Mouse (Mus musculus) heart, embryonic 11.5 days (tissue): ENCODE measurements around the gene Gpr137c. TPM values are rescaled to one million over a fixed set of nuclear protein-coding genes. Genes with fewer than 3 reads are reported as not detected.

ENCODE experiments used
- ATAC-seq: fragments of 200-750 bp; cut with Nextera tagmentation; replicated peaks from 2 replicates; pipeline ENCODE4 v1.8.0; 2017; ENCODE audit warnings: moderate library complexity; ENCODE audit not compliant: insufficient number of reproducible peaks, low FRiP score, low TSS enrichment
- H3K27ac ChIP-seq: fragments of 300-500 bp; sonication (generic); 2 replicates; pipeline ENCODE4 v1.5.1; 2014; ENCODE audit warnings: mild to moderate bottlenecking, low read depth, low read length
- H3K27me3 ChIP-seq: fragments of 300-500 bp; sonication (generic); 2 replicates; pipeline ENCODE4 v1.6.1; 2014; ENCODE audit warnings: mild to moderate bottlenecking, low read length, mixed read lengths; ENCODE audit not compliant: control insufficient read depth, insufficient read depth
- H3K36me3 ChIP-seq: fragments of 300-500 bp; sonication (generic); 2 replicates; pipeline ENCODE4 v1.6.1; 2014; ENCODE audit warnings: mild to moderate bottlenecking, low read length, moderate library complexity, mixed read lengths; ENCODE audit not compliant: control insufficient read depth, insufficient read depth
- H3K4me1 ChIP-seq: fragments of 300-500 bp; sonication (generic); 2 replicates; pipeline ENCODE4 v1.6.1; 2014; ENCODE audit warnings: low read length; ENCODE audit not compliant: control insufficient read depth, insufficient read depth
- H3K4me2 ChIP-seq: fragments of 300-500 bp; sonication (generic); 2 replicates; pipeline ENCODE4 v1.6.1; 2014; ENCODE audit warnings: mild to moderate bottlenecking, moderate library complexity
- H3K4me3 ChIP-seq: fragments of 300-500 bp; sonication (generic); 2 replicates; pipeline ENCODE4 v1.5.1; 2014; ENCODE audit warnings: low read depth, low read length
- H3K9ac ChIP-seq: fragments of 300-500 bp; sonication (generic); 2 replicates; pipeline ENCODE4 v1.6.1; 2014; ENCODE audit warnings: mild to moderate bottlenecking, low read depth, low read length, moderate library complexity
- H3K9me3 ChIP-seq: fragments of 300-500 bp; sonication (generic); replicated peaks from 2 replicates; pipeline ENCODE4 v1.6.1; 2016; ENCODE audit warnings: low read length; ENCODE audit not compliant: control insufficient read depth
- WGBS: fragments of 180-500 bp; shearing (Covaris S2); extraction: QIAGEN DNeasy Blood & Tissue Kit; methylation state at CpG from one replicate; pipeline ENCODE4 v1.1.7; 2014; ENCODE audit not compliant: insufficient replicate concordance; 5-methylcytosine and 5-hydroxymethylcytosine counted together
- polyA plus RNA-seq: library from polyadenylated mRNA; unstranded; fragments of >200 nt; fragmentation: Nextera tagmentation; extraction: Ambion mirVana; gene quantifications from 2 replicates; pipeline ENCODE4 v1.2.1, GENCODE M21; 2014

The Gpr137c gene
- 5.0 and 7.7 TPM in 2 replicates for polyA plus RNA-seq

- Histone ChIP-seq H3K27me3 (no peaks in the 10 kb centered on the region), H3K36me3 (no peaks in the 10 kb centered on the region), H3K9ac (peak within 1 kb of the TSS; percentile 81), H3K27ac (peak within 1 kb of the TSS; percentile 95), H3K4me3 (peak within 1 kb of the TSS; percentile 89), H3K4me1 (no peaks in the 10 kb centered on the region), H3K9me3 (no peaks in the 10 kb centered on the region), H3K4me2 (peak within 1 kb of the TSS; percentile 97)
- WGBS: under 1% methylated on average over 52 of the region's 86 CpGs
- peak; percentile 99 for ATAC-seq
Measured at GRCm38 (mm10) chr14:45219281-45220089, at the start of gene Gpr137c. Gpr137c (plus strand) TSS chr14:45219717.

GRCm38 (mm10) chr14:45172260-45172659 lies 47.3 kb upstream of the Gpr137c start:
- Histone ChIP-seq H3K4me1 (peaks cover 6% of the 10 kb centered on the region; the same call in 1 of the 2 replicates), H3K27me3 (no peaks in the 10 kb centered on the region), H3K36me3 (no peaks in the 10 kb centered on the region), H3K27ac (no peak overlapping the region), H3K4me2 (no peak overlapping the region), H3K4me3 (no peak overlapping the region), H3K9me3 (no peaks in the 10 kb centered on the region), H3K9ac (no peak overlapping the region)
- no peak for ATAC-seq
- WGBS: 83% methylated on average over 5 of the region's 5 CpGs

- H3K4me2 ChIP-seq: no peak overlapping the region
- no peak overlapping the region for H3K9ac ChIP-seq
- H3K36me3 ChIP-seq: no peaks in the 10 kb centered on the region
- no peaks in the 10 kb centered on the region for H3K27me3 ChIP-seq
- H3K27ac ChIP-seq: no peak overlapping the region
- H3K9me3 ChIP-seq: no peaks in the 10 kb centered on the region
- 65% methylated on average over 14 of the region's 14 CpGs for WGBS
- peak; percentile 52; the same call in 1 of the 2 replicates for ATAC-seq
- H3K4me1 ChIP-seq: peaks cover 6% of the 10 kb centered on the region; the same call in 1 of the 2 replicates
- H3K4me3 ChIP-seq: no peak overlapping the region
Measured at GRCm38 (mm10) chr14:45175012-45175740, 44.3 kb upstream of the Gpr137c start.

GRCm38 (mm10) chr14:45179186-45179585 lies 40.3 kb upstream of the Gpr137c start:
- Histone ChIP-seq H3K4me3 (no peak overlapping the region), H3K9me3 (no peaks in the 10 kb centered on the region), H3K27ac (no peak overlapping the region), H3K4me1 (peaks cover 6% of the 10 kb centered on the region; the same call in 1 of the 2 replicates), H3K36me3 (no peaks in the 10 kb centered on the region), H3K27me3 (no peaks in the 10 kb centered on the region), H3K9ac (no peak overlapping the region), H3K4me2 (no peak overlapping the region)
- 74% methylated on average over 2 of the region's 2 CpGs for WGBS
- ATAC-seq: no peak

- 82% methylated on average over 2 of the region's 2 CpGs for WGBS
- H3K4me3 ChIP-seq: no peak overlapping the region
- no peaks in the 10 kb centered on the region for H3K36me3 ChIP-seq
- ATAC-seq: no peak
- no peak overlapping the region for H3K9ac ChIP-seq
- H3K9me3 ChIP-seq: no peaks in the 10 kb centered on the region
- H3K27me3 ChIP-seq: no peaks in the 10 kb centered on the region
- H3K4me2 ChIP-seq: no peak overlapping the region
- H3K4me1 ChIP-seq: peaks cover 4% of the 10 kb centered on the region; the same call in 1 of the 2 replicates
- H3K27ac ChIP-seq: no peak overlapping the region
Measured at GRCm38 (mm10) chr14:45179606-45180005, 39.9 kb upstream of the Gpr137c start.

GRCm38 (mm10) chr14:45181611-45182010 lies 37.9 kb upstream of the Gpr137c start:
- no peaks in the 10 kb centered on the region for H3K4me1 ChIP-seq
- no peak overlapping the region for H3K4me3 ChIP-seq
- H3K36me3 ChIP-seq: no peaks in the 10 kb centered on the region
- H3K27me3 ChIP-seq: no peaks in the 10 kb centered on the region
- H3K9ac ChIP-seq: no peak overlapping the region
- WGBS: 72% methylated on average over 4 of the region's 4 CpGs
- H3K27ac ChIP-seq: no peak overlapping the region
- H3K4me2 ChIP-seq: no peak overlapping the region
- no peaks in the 10 kb centered on the region for H3K9me3 ChIP-seq
- ATAC-seq: no peak

- Histone ChIP-seq H3K4me2 (no peak overlapping the region), H3K4me3 (no peak overlapping the region), H3K36me3 (no peaks in the 10 kb centered on the region), H3K9ac (no peak overlapping the region), H3K9me3 (peaks cover 2% of the 10 kb centered on the region; the same call in 1 of the 2 replicates), H3K27me3 (no peaks in the 10 kb centered on the region), H3K27ac (no peak overlapping the region), H3K4me1 (no peaks in the 10 kb centered on the region)
- 77% methylated on average over 2 of the region's 2 CpGs for WGBS
- ATAC-seq: no peak
Measured at GRCm38 (mm10) chr14:45190999-45191398, 28.5 kb upstream of the Gpr137c start.

GRCm38 (mm10) chr14:45200607-45201006 lies 18.9 kb upstream of the Gpr137c start:
- H3K27me3 ChIP-seq: no peaks in the 10 kb centered on the region
- no peak overlapping the region for H3K9ac ChIP-seq
- no peaks in the 10 kb centered on the region for H3K36me3 ChIP-seq
- no peak overlapping the region for H3K4me3 ChIP-seq
- H3K27ac ChIP-seq: no peak overlapping the region
- no peak for ATAC-seq
- no peaks in the 10 kb centered on the region for H3K9me3 ChIP-seq
- no peak overlapping the region for H3K4me2 ChIP-seq
- no peaks in the 10 kb centered on the region for H3K4me1 ChIP-seq
